Mouse (Mus musculus): Measurements from ENCODE around the gene Olfr43.

Olfr43 gene

GRCm38 (mm10) chr11:74211279-74211678, at the start of gene Olfr43:
Gene Olfr43, minus strand, starts transcription at chr11:74211379.
- DNase-seq (ENCODE audit: low read depth) = no peak

GRCm38 (mm10) chr11:74259508-74259907, 48.3 kb upstream of the Olfr43 start, which contains the start of gene Olfr406:
Gene Olfr406, plus strand, starts transcription at chr11:74259808.
- no peak for DNase-seq (ENCODE audit: low read depth)

- DNase-seq (ENCODE audit: low read depth) = no peak
Observed at GRCm38 (mm10) chr11:74241201-74241600, 30.0 kb upstream of the Olfr43 start.

- no peak for DNase-seq (ENCODE audit: low read depth)
Observed at GRCm38 (mm10) chr11:74185949-74186348, 25.2 kb downstream of the Olfr43 start, which contains the start of gene Olfr403. Gene Olfr403, plus strand, starts transcription at chr11:74186249.

DNA sequence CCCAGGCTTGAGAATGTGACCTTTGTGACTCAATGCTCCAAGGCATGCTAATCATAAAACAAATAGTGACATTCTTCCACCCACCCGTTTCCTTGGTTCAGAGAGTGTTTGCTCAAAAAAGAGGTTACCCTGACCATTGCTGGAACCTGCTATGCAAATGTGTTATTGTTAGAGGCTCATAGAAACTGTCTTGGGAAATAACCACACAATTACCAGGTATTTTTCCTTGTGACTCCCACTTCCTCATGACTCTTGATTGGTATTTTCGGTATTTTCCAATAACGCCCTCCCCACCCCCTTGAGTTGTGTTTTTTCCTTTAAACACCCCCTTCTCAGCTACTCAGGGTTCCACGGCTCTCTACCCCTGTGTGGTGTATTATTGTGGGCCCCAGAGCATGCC, 27.4 kb downstream of the Olfr43 start:
- no peak for DNase-seq (ENCODE audit: low read depth)

DNA sequence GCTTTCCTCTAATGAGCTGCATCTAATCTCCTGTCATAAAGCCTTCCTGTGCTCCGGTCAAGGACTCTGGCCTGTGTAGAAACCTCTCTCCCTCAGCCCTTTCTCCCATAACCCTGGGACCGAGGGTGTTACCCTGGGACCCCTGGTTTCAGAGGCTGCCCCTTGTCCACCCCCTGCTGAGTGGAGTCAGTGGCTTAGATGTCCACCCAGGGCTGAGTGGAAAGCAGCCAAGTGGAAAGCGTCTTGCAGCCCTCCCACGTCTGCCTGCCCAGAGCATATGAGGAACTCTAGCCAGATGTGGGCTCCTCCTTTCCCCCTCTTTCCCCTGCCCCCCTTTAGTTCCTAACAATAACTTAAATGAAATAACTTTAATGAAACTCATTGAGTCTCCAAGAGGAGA, 28.0 kb downstream of the Olfr43 start:
- DNase-seq (ENCODE audit: low read depth) = no peak

DNA sequence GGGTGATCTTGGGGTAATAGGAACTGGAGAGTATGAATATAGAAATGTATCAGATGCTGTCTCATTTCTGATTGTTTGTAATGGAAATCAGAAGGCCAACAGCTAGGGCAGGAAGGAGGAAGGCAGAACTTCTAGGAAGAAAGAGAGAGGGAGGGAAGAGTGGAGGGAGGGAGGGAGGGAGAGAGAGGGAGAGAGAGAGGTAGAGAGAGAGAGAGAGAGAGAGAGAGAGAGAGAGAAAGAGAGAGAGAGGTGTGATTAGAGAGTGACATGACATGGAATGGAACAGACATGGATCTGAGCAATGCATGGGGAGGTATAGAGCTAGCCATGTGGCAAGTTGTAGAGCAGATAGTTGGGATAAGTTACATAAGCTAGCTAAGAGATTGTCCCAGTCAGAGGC, 42.4 kb downstream of the Olfr43 start:
- DNase-seq (ENCODE audit: low read depth) = no peak
